Mouse (Mus musculus) intestine, embryonic 16.5 days (tissue): ENCODE results near the gene Bco1. TPM values are rescaled to one million over a fixed set of nuclear protein-coding genes. Genes with fewer than 3 reads are reported as not detected.

Experiments
- polyA plus RNA-seq: library from polyadenylated mRNA; unstranded; fragments of >200 nt; fragmentation: Nextera tagmentation; extraction: Ambion mirVana; gene quantifications from 2 replicates; pipeline ENCODE4 v1.2.1, GENCODE M21; 2015

Bco1 gene
- polyA plus RNA-seq, 1 experiment from 2014 or later = 1.2 TPM

Other genes with a start within 250 kb of the Bco1 start
- 68.1 and 77.2 TPM in 2 replicates for gene Cmc2, start 174.4 kb upstream of the Bco1 start, polyA plus RNA-seq
- 20.4 and 26.9 TPM in 2 replicates for gene Cenpn, start 174.1 kb upstream of the Bco1 start, polyA plus RNA-seq
- 7.9 and 9.6 TPM in 2 replicates for gene Atmin, start 152.5 kb upstream of the Bco1 start, polyA plus RNA-seq
- 0.76 and 0.80 TPM in 2 replicates for gene 1700030J22Rik, start 116.9 kb upstream of the Bco1 start, polyA plus RNA-seq
- 164 and 173 TPM in 2 replicates for gene Gcsh, start 102.3 kb upstream of the Bco1 start, polyA plus RNA-seq
- gene Pkd1l2, start 13.4 kb upstream of the Bco1 start, polyA plus RNA-seq = 0.18 and 0.28 TPM in 2 replicates
- 1.5 TPM in 2 replicates for gene Gan, start 62.3 kb downstream of the Bco1 start, polyA plus RNA-seq
- gene Cmip, start 161.2 kb downstream of the Bco1 start, polyA plus RNA-seq = 16.7 and 16.8 TPM in 2 replicates